Mouse (Mus musculus) left cerebral cortex, adult 2 months (tissue): ENCODE data around the gene Cdk18. TPM values are rescaled to one million over a fixed set of nuclear protein-coding genes. Genes with fewer than 3 reads are reported as not detected.

Experiments
- DNase-seq, 2 experiments: peaks; one replicate each; pipeline ENCODE4 v3.0.0; 2021 to 2022; ENCODE audit warnings: low spot score in 2 of 2, mixed read lengths in 1 of 2; ENCODE audit errors: extremely low spot score in 1 of 2
- H3K27ac ChIP-seq: fragments of 200-600 bp; 2 replicates; pipeline ENCODE4 v1.8.1; 2022
- H3K4me3 ChIP-seq: fragments of 200-600 bp; 2 replicates; pipeline ENCODE4 v1.8.1; 2022
- CTCF ChIP-seq: fragments of 200-600 bp; IDR thresholded peaks from 2 replicates; pipeline ENCODE4 v1.8.1; 2022; ENCODE audit warnings: antibody characterized with exemption, mild to moderate bottlenecking, moderate library complexity
- intact Hi-C: fragments of 180-260 bp; cut with DNase I; formaldehyde crosslinking; loops from one replicate; pipeline ENCODE4 v1.15.1; 2025
- total RNA-seq, 2 experiments: library from RNA; stranded (reverse); gene quantifications; 2 replicates each; pipeline ENCODE4 v1.2.3; 2021

Cdk18 gene
- total RNA-seq, 2 experiments from 2014 or later: 27.9 to 33.2 TPM

- intact Hi-C loops: no loop called here
- no peak for DNase-seq
- no peak overlapping the region for H3K4me3 ChIP-seq
- no peak for TF ChIP-seq CTCF
- H3K27ac ChIP-seq: no peak overlapping the region
Measured at GRCm38 (mm10) chr1:132070659-132071058, 68.8 kb downstream of the Cdk18 start.

GRCm38 (mm10) chr1:132069436-132069835, 70.0 kb downstream of the Cdk18 start:
- Histone ChIP-seq H3K4me3 (no peak overlapping the region), H3K27ac (no peak overlapping the region)
- DNase-seq: no peak
- intact Hi-C loops: loop anchor here (5.0 kb wide), 1 partner anchor 38 kb away; no protein-coding TSS in a partner anchor
- no peak for TF ChIP-seq CTCF

GRCm38 (mm10) chr1:132067261-132068255, 71.9 kb downstream of the Cdk18 start, which contains the start of gene Mfsd4a:
TSS of gene Mfsd4a (minus strand) at chr1:132068062.
- Histone ChIP-seq H3K27ac (peak within 1 kb of the TSS; percentile 94), H3K4me3 (peak within 1 kb of the TSS; percentile 67)
- TF ChIP-seq CTCF: no peak; the same call in 1 of the 2 replicates
- intact Hi-C loops: loop anchor here (1.0 to 5.0 kb wide), 2 partner anchors 21 to 40 kb away; no protein-coding TSS in a partner anchor
- DNase-seq: peak; percentile 48 to 71

- Histone ChIP-seq H3K4me3 (peak overlapping the region; percentile 67), H3K27ac (peak overlapping the region; percentile 94; the same call in 1 of the 2 replicates)
- DNase-seq: peak in 1 of 2 experiments; percentile 33
- intact Hi-C loops: loop anchor here (5.0 kb wide), 1 partner anchor 42 kb away; no protein-coding TSS in a partner anchor
- no peak for TF ChIP-seq CTCF
Measured at GRCm38 (mm10) chr1:132065475-132066172, 73.9 kb downstream of the Cdk18 start.

GRCm38 (mm10) chr1:132065001-132065400, 74.5 kb downstream of the Cdk18 start:
- H3K4me3 ChIP-seq: no peak overlapping the region; the same call in 1 of the 2 replicates
- DNase-seq: no peak

GRCm38 (mm10) chr1:132063096-132063495, 76.4 kb downstream of the Cdk18 start:
- Histone ChIP-seq H3K27ac (no peak overlapping the region), H3K4me3 (no peak overlapping the region)
- intact Hi-C loops: no loop called here
- no peak for DNase-seq
- TF ChIP-seq CTCF: no peak

More at GRCm38 (mm10) chr1:132065001-132065400, 74.5 kb downstream of the Cdk18 start:
- peak overlapping the region; percentile 2; the same call in 1 of the 2 replicates for H3K27ac ChIP-seq
- intact Hi-C loops: loop anchor here (5.0 kb wide), 1 partner anchor 42 kb away; no protein-coding TSS in a partner anchor
- TF ChIP-seq CTCF: no peak

Other genes starting within 250 kb of the Cdk18 start
- gene Nucks1, start 229.2 kb downstream of the Cdk18 start, total RNA-seq: 100 to 1,000 TPM; 145 to 148 TPM
- under 1 TPM; 0.48 to 0.68 TPM for gene Slc45a3, start 176.7 kb downstream of the Cdk18 start, total RNA-seq
- 10 to 100 TPM; 55.7 to 57.8 TPM for gene Elk4, start 132.1 kb downstream of the Cdk18 start, total RNA-seq
- gene Mfsd4a, start 71.6 kb downstream of the Cdk18 start, total RNA-seq: 10 to 100 TPM; 80.0 to 85.2 TPM
- 1 to 10 TPM; 3.9 to 6.8 TPM for gene Lemd1, start 51.7 kb upstream of the Cdk18 start, total RNA-seq
- gene AC124108.1, start 51.8 kb upstream of the Cdk18 start, total RNA-seq: 1 to 10 TPM; 4.3 to 6.1 TPM
- not detected for gene Gm10188, start 90.1 kb upstream of the Cdk18 start, total RNA-seq
- 10 to 100 TPM; 12.2 to 13.2 TPM for gene Klhdc8a, start 158.9 kb upstream of the Cdk18 start, total RNA-seq
- gene Nuak2, start 176.4 kb upstream of the Cdk18 start, total RNA-seq: 1 to 10 TPM; 1.4 TPM